Mouse (Mus musculus) mouse embryonic stem cell (cell line): ENCODE data around the gene Rab3il1.

Experiments
- in situ Hi-C, 2 experiments: fragments of 300-500 bp; cut with MboI; formaldehyde crosslinking; loops; 1 replicate in 1 of 2; 3 replicates in 1 of 2; pipeline ENCODE4 v1.14.3; 2019 to 2020; ENCODE audit warnings: low sequenced_read_pairs in 2 of 2, low pct_unique_long_range_greater_than_20kb in 1 of 2, mixed read lengths in 1 of 2; ENCODE audit not compliant: unreplicated experiment in 1 of 2

Rab3il1 gene

GRCm38 (mm10) chr19:10033211-10033973 is 31.9 kb downstream of the Rab3il1 start:
- in situ Hi-C loops, result loop anchor here in 1 of 2 experiments (5.0 kb wide), 2 partner anchors 36 to 121 kb away; no protein-coding TSS in a partner anchor

- in situ Hi-C loops, result loop anchor here in 1 of 2 experiments (5.0 kb wide), 2 partner anchors 37 to 122 kb away; no protein-coding TSS in a partner anchor
Observed at GRCm38 (mm10) chr19:10034356-10034755, 32.9 kb downstream of the Rab3il1 start.

GRCm38 (mm10) chr19:10034785-10035447 is 33.4 kb downstream of the Rab3il1 start:
- in situ Hi-C loops, result loop anchor here in 1 of 2 experiments (5.0 kb wide), 2 partner anchors 38 to 123 kb away; no protein-coding TSS in a partner anchor

- in situ Hi-C loops, result no loop called here
Observed at GRCm38 (mm10) chr19:10037534-10037933, 36.1 kb downstream of the Rab3il1 start.

GRCm38 (mm10) chr19:10038364-10038763 is 36.9 kb downstream of the Rab3il1 start:
- in situ Hi-C loops, result no loop called here

GRCm38 (mm10) chr19:10038910-10039309 is 37.4 kb downstream of the Rab3il1 start:
- in situ Hi-C loops, result no loop called here

GRCm38 (mm10) chr19:10039615-10040014 is 38.1 kb downstream of the Rab3il1 start:
- in situ Hi-C loops, result no loop called here

GRCm38 (mm10) chr19:10040866-10041387 is 39.5 kb downstream of the Rab3il1 start:
- in situ Hi-C loops, result no loop called here

- in situ Hi-C loops, result no loop called here
Observed at GRCm38 (mm10) chr19:10041388-10042148, 40.1 kb downstream of the Rab3il1 start, which contains the start of gene Fads3. Fads3 (plus strand) TSS chr19:10041569.

GRCm38 (mm10) chr19:10042232-10042631 is 40.8 kb downstream of the Rab3il1 start:
- in situ Hi-C loops, result no loop called here

GRCm38 (mm10) chr19:10042816-10043215 is 41.3 kb downstream of the Rab3il1 start:
- in situ Hi-C loops, result no loop called here

- in situ Hi-C loops, result no loop called here
Observed at GRCm38 (mm10) chr19:10043643-10044042, 42.2 kb downstream of the Rab3il1 start.

GRCm38 (mm10) chr19:10045707-10046106 is 44.2 kb downstream of the Rab3il1 start:
- in situ Hi-C loops, result no loop called here

- in situ Hi-C loops, result no loop called here
Observed at GRCm38 (mm10) chr19:10046346-10046745, 44.9 kb downstream of the Rab3il1 start.

GRCm38 (mm10) chr19:10046983-10047382 is 45.5 kb downstream of the Rab3il1 start:
- in situ Hi-C loops, result no loop called here

GRCm38 (mm10) chr19:10049533-10049932 is 48.1 kb downstream of the Rab3il1 start:
- in situ Hi-C loops, result no loop called here

GRCm38 (mm10) chr19:10050438-10050837 is 49.0 kb downstream of the Rab3il1 start:
- in situ Hi-C loops, result no loop called here

GRCm38 (mm10) chr19:10052698-10053097 is 51.2 kb downstream of the Rab3il1 start:
- in situ Hi-C loops, result no loop called here
